Mouse (Mus musculus) MEL-GATA-1-ER (cell line): ENCODE results near the gene Trmt10a.

ENCODE experiments used
- DNase-seq: peaks from one replicate; pipeline ENCODE4 v3.0.0-alpha.2; 2012; ENCODE audit warnings: low read depth; ENCODE audit errors: extremely low read depth

Trmt10a gene

DNA sequence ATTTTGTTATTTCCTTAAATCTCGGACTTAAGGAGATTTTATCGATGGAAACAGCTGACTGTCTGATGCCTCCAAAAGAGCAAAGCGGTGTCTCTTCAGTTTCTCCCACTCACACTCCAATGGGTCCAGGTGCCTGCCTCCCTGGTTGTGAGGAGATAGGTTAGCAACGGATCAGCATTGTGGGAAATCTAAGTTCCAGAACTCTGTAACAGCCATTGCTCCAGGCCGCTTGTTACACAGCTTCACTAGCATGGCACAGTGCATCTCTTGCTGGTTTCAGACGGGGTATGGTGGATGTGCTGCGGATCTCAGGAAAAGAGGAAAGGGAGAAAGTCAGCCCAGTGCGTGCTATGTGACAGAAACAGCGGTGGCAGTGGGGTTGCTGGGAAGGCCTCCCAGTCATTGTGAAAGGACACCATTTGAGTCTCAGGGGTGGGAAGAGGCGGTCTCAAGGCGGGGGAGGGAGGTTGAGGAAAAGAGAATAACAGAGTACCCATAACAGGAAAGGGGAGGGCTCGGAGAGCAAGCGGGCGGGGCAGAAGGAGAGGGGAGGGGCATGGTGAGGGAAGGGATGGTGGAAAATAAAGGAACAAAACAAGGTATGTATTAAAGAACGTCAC, 50.5 kb downstream of the Trmt10a start, which contains the start of gene 4930579F01Rik:
Gene 4930579F01Rik, minus strand, starts transcription at position 143 of the 620 bp plus-strand sequence.
- DNase-seq, result no peak

DNA sequence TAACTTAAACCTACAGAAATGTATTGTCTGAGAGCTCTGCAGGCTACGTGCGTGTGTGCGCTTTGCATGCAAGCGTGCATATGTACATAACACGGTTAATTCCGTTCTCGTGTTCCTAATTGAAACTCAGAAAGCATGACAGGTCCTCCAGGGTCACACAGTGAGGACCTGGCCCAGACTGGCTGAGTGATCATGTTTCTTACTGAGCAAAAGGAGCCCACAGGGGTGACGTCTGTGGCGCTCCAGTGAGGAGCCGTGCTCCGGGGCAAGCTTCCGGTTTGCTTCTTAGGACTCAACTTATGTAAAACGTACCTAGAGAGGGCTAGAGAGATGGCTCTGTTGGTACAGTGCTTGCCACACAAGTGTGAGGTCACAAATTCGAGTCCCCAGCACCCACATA, 53.8 kb downstream of the Trmt10a start:
- DNase-seq, result no peak

DNA sequence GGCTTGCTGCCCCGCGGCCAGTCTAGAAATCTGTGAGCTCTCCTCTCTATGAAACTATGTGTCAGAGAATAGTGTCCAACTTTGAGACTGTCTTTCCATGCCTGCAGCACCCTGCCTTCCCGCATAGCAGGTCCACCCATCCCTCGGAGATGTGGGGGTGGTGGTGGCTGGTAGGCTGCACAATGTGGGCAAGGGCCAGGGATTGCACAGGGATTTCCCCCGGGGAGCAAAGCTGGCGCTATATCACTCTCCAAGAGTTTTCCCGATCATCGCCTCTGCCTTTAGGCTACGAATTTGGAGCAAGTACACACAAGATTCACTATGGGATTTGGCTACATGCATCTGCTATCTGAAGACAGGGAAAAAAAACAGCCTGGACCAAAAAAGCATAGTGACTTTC, 54.3 kb downstream of the Trmt10a start:
- no peak for DNase-seq

DNA sequence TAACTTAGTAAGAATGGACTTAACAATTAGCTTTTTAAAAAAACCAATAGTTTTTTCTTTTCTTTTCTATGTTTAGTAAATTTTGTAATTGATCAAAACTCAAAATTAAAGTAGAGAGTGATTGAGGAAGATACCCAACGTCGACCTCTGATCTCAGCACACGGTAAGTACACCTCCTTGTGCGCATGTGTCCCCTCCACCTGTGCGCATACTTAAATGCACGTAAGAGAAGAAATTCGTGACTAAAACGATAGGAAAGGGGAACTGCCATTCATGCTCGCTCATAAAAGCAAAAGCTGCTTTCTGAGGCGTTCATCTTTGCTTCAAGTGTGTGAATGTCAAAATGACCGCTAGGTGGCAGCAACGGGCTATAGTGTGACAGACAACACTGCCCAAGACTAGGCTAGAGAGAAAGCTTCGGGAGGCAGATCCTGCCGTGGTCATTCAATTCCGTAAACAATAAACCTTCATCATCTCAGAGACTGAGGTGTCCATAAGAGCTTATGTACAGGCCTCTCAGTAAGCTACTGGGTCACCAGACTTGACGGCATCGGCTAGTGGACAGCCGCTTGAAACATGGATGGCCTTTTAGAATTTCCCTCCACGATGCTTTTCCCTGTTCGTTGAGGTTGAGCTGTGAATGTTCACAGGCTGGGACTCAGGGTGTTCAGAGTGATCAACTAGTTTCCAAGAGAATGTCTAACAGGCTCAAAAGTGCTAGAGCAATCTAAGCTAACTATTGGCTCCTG, 54.9 kb downstream of the Trmt10a start:
- DNase-seq, result peak; percentile 82

DNA sequence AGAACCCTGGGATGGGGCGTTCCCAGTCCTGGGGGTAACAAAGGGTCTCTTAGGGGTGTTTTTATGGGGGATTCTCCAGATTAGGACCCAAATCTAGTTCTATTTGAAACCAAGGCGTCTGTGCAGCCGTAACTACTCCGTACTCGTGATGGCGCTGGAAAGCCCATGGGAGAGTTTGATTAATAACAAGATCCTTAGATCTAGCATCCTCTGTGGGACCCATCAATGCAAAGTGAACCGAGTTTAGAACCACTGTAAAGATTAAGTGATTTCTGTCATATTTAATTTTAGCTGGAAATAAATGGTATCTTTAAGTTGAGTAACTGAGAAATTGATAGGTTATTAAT, 55.4 kb downstream of the Trmt10a start:
- no peak for DNase-seq

DNA sequence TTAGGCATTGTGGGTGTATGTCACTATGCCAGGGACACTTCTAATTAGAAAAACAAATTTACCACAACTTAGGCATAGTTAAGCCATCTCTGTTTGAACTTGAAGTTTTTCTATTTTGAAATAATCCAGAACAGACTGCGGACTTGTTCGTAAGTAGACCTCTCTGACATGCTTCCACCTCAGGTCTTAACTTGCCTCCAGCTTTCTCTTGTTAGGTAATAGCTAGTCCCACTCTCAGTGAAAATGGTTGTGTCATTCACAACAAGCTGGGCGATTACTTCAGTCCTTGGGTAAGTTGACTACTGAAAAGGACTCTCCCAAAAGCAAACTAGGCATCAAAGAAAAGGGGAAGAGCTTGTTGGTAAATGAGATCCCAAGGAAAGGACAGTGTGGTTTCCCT, 65.6 kb downstream of the Trmt10a start:
- DNase-seq, result no peak
